Mouse (Mus musculus) common myeloid progenitor, adult 5-6 weeks (primary cell): ENCODE data around the gene H3f3b. TPM values are rescaled to one million over a fixed set of nuclear protein-coding genes. Genes with fewer than 3 reads are reported as not detected.

Source experiments
- ATAC-seq: replicated peaks from 2 replicates; pipeline ENCODE4 v1.8.0; 2016; ENCODE audit warnings: low read depth, mild to moderate bottlenecking, moderate TSS enrichment, inconsistent platforms; ENCODE audit not compliant: poor library complexity, severe bottlenecking
- total RNA-seq: library from RNA; stranded (forward); fragments of 200-1000, 187-1606 nt; gene quantifications from 2 replicates; pipeline ENCODE4 v1.2.3, GENCODE M21; 2017

Gene H3f3b
- total RNA-seq, 1 experiment from 2014 or later, result 869 TPM

DNA sequence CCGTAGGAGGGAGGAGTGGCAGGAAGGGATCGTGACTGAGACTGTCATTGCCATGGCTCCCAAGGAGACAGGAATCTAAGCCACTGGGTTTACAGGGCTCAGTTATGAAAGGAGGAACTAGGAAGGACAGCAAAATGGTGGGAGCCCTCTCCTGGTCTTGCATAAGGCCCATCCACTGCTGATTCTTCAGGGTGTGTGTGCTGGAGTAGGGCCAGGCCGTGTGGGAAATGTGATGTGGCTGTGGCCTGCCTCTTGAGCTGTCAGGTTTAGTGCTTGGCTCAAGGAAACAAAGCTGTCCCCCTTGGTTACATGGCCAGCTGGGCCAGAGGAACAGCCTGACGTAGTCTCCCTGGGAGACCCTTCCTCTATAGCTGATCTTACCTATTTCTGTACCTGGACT is 22.4 kb upstream of the H3f3b start:
- ATAC-seq, result no peak

DNA sequence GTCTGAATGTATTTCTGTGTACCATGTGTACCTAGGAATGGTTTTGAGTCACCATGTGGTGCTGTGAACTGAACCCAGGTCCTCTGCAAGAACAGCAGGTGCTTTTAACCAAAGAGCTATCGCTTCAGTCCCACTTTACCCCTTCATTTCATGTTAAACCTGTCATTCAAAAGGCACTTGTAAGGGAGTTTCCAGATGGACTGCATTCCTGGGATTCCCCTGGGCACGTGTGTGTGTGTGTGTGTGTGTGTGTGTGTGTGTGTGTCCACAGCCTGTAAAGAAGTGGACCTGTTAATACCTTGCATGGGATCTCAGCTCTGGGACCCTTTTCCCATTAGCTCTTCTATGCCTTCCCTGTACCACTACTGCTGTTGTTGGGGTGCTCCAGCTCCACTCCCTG is 21.8 kb upstream of the H3f3b start:
- no peak for ATAC-seq

- no peak for ATAC-seq
These were observed 17.4 kb upstream of the H3f3b start for GRCm38 (mm10) chr11:116045173-116045572.

- ATAC-seq, result no peak
These were observed 15.5 kb upstream of the H3f3b start for GRCm38 (mm10) chr11:116043286-116043685.

DNA sequence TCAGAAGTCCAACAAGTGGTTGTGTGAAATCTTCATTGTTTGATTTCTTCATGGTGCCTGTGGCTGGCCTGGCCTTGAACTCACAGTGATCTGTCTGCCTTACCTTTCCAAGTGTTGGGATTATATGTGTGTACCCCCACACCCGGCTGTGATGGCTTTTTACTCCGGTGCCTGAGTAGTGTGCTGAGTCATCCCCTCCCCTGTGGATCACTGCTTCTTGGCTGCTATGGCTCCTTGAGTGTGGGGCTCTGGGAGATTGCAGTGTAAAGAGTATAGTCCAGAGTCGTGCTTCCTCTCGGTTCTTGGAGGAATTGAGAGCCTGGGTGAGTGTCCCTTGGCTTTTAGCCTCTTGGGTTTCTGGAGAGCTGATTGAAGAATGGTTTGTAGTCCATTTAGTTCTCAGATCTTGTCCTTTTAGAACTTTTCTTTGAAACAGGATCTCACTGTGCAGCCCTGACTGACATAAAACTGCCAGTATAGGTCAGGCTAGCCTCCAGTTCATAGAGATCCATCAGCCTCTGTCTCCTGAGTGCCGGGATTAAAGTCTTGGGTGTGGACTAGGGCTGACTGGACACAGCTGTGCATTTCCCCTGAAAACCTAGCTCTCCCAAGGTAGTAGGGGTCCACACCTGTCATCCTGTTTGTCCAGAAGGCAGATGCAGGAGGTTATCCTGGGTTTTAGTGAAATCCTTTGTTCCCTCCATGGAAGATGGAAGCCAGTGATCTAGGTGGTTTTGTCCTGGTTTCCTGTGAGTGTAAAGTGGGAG is 14.8 kb upstream of the H3f3b start:
- no peak for ATAC-seq

GRCm38 (mm10) chr11:116041833-116042232 is 14.1 kb upstream of the H3f3b start:
- no peak for ATAC-seq

DNA sequence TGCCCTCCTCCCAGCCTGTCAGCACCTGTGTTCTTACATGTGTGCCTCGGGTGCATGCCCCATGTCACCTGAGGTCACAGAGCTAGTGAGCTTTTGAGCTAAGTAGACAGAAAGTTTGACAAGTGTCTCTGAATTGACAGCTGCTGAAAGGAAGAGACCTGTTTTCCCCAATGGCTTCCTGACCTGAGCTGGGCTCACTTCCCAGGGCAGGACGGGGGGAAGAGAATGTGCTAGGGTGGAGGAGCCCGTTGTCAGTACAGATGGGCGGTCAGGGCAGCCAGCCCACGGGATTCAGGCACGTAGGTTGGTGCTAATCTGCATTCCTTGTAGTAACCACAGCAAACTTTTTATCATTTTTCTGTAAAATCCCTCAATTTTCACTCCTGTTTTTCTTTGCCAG is 12.8 kb upstream of the H3f3b start:
- ATAC-seq, result no peak

GRCm38 (mm10) chr11:116037826-116038225 is 10.1 kb upstream of the H3f3b start:
- ATAC-seq, result no peak

DNA sequence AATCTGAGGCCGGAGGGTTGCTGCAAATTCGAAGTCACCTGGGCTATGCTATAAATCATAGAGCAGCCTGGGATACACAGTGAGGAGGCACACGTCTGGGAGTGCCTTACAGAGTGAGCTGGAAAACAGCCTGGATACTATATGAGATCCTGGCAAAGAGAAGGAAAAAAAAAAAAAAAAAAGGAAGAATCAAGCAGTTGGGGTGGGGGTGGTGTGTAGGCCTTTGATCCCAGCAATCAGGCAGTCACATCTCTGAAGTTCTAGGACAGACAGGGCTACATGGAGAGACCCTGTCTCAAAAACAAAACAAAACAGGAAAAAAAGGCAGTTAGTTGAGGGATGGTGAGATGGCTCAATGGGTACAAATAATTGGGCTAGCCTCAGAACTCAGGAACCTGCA is 8.9 kb upstream of the H3f3b start:
- no peak for ATAC-seq

DNA sequence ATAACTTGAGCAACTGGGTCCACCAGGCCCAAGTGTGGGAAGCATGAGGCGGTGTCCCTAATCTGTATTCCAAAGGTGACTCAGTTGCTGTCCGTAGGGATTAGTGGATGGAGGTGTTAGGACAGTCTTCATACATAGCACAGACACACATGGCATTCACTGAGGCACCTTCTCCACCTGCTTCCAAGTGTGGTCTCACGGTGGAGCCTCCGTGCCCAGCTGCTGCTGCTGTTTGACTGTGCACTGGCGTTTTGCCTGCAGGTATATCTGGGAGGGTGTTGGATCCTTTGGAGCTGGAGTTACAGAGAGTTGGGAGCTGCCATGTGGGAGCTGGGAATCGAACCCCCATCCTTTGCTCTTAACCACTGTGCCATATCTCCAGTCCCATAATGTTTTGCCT is 6.8 kb upstream of the H3f3b start:
- no peak for ATAC-seq

DNA sequence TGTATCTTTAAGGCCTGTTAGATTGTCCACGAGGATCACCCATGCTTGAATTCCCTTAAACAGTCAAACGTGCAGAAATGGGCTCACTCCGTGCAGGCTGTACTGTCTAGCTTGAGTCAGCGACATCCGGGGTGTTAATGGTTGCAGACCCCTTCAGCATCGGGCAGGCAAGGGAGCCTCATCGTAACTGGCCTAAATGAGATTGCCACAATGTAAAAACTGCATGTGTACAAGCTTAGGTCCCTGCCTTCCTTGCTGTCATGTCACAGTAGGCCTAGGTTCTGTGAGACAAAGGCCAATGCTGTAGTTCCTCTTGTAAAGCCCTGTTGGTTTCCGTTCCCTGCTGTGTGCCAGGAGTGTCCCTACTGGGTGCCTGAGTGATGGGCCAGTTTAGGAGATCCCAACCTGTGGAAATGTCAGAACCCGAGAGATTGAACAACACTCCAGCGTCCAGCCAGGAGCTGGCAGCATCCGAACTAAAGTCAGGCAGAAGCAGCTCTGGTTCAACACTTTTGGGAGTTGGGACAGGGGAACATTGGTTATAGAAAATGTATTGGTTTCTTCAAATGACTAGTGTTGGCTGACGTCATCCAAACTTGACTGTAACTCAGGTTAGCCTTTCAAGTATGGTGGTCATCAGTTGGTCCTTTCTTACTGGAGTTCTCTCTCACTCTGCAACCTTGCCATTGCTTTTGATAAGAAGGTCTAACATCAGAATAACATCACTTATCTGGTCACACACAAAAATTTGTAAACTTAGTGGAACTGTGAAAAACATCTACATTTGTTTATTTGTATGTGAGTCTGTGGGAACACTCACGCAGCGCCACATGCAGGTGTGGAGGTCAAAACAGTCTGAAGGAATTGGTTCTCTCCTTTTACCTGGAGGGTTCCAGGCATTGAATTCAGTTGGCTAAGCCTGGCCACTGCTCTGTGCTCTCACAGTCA is 3.4 kb upstream of the H3f3b start:
- peak; percentile 28; the same call in 1 of the 2 replicates for ATAC-seq

DNA sequence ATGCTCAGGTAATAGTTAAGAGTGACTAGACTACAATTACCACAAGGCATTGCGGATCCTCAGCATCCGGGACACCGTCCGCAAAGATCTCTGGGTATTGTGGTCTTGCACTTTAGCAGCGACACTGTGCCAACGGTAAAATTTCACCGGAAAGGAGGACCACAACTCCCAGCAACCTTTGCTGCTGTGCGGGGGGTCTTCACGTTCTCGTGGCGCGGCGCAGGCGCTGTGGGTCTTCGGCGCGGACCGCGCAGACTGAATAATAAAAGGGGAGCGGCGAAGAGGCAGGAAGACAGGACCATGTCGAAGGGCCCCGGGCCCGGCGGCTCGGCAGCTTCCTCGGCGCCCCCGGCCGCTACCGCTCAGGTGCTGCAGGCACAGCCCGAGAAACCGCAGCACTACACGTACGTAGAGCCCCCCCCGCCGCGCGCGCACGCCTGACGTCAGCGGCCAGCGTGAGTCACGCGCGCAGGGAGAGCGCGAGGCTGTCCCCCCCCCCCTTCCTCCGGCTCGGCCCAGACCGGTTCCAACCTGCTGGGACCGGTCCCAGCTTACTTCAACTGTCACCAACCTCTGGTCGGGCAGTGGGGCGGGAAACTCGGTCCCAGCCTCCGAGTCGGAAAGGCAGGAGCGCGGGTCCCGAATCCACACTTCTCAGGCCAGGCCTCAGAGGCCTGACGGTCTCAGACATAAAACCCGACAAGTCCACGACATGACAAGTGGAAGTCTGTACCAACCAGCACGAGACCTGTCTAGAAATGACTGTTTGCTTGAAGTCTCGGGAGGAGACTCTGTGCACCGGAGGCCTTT is 2.5 kb upstream of the H3f3b start, which contains the start of gene Unk:
Unk (plus strand) TSS at position 235 of the 810 bp plus-strand sequence.
- ATAC-seq, result peak; percentile 87

- no peak for ATAC-seq
These were observed 1.5 kb upstream of the H3f3b start for GRCm38 (mm10) chr11:116029086-116029865.

DNA sequence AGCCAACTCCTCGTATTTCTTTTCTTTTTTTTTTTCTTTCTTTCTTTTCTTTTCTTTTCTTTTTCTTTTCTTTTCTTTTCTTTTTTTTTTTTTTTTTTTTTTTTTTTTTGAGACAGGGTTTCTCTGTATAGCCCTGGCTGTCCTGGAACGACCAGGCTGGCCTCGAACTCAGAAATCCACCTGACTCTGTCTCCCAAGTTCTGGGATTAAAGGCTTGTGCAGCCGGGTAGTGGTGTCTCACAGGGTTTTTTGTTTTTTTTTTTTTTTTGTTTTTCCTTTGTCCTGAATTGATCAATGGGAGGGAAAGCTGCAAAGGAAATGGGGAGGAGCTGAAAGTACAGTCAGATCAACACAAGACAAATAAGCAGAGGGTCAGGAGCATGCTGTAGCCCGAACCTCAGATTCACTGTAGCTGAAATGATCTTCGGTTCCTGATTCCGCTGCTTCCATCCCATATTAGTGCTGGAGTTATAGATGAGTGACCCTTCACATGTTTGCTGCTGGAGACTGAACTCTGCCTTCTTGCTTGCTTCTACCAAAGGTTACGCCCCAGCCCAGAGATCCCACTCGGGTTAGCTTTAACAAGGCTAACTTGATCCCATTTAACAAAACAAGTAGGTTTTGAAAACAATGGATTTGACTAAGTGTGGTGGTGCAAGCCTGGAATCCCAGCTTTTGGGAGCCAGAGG is 559 bp upstream of the H3f3b start:
- ATAC-seq, result no peak

GRCm38 (mm10) chr11:116025056-116025845 is 2.5 kb downstream of the H3f3b start:
- no peak for ATAC-seq

DNA sequence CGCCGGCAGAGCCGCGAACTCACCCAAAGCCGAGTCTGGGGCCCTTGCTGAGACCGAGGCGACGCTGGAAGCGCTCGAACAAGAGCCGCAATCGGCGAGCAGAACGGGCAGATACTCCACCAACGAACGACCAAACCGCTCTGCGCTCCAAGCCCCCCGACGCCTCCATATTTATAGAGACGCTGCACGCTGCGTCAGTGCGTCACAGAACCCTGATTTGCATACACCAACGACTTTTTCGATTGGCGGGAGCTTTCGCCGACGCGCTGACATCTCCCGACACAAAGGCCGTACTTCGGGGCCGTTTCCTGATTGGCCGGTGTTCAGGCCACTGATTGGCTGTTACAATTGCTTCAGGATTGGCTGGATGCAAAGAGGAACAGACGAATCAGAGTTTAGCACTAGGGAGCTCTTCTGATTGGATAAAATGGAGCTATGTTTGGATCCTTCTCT is 3.4 kb downstream of the H3f3b start:
- ATAC-seq, result peak; percentile 78

- ATAC-seq, result peak; percentile 34
These were observed 3.9 kb downstream of the H3f3b start for GRCm38 (mm10) chr11:116023771-116024355.
